Mouse (Mus musculus): ENCODE results near the gene Sgta.

- TF ChIP-seq CTCF (IDR thresholded peaks at IDR 0.05; ENCODE audit: borderline replicate concordance, control insufficient read depth, extremely low read depth, insufficient read depth, low read length, poor library complexity) (no peak), POLR2A (IDR thresholded peaks at IDR 0.05; ENCODE audit: control insufficient read depth, extremely low read depth, insufficient read depth, low read length, poor library complexity) (no peak)
Observed at GRCm38 (mm10) chr10:81024346-81024937, 35.5 kb downstream of the Sgta start.
